Mouse (Mus musculus) embryonic facial prominence, embryonic 13.5 days (tissue): ENCODE measurements around the gene Morc3. TPM values are rescaled to one million over a fixed set of nuclear protein-coding genes. Genes with fewer than 3 reads are reported as not detected.
"Not testable (repeated sequence)": the region's sequence is repeated elsewhere in the genome, so short reads cannot be mapped to it uniquely, and the experiment has no call there.

Experiments
- ATAC-seq: fragments of 200-750 bp; cut with Nextera tagmentation; 2 replicates; pipeline ENCODE4 v1.8.0; 2017; ENCODE audit warnings: low read depth; ENCODE audit not compliant: insufficient number of reproducible peaks, insufficient read depth, low FRiP score, low TSS enrichment
- H3K27ac ChIP-seq: fragments of 300-500 bp; sonication (generic); 2 replicates; pipeline ENCODE4 v1.5.1; 2015; ENCODE audit warnings: moderate library complexity, mild to moderate bottlenecking, inconsistent platforms
- H3K27me3 ChIP-seq: fragments of 300-500 bp; sonication (generic); 2 replicates; pipeline ENCODE4 v1.6.1; 2015; ENCODE audit warnings: mild to moderate bottlenecking, inconsistent platforms
- H3K36me3 ChIP-seq: fragments of 300-500 bp; sonication (generic); 2 replicates; pipeline ENCODE4 v1.6.1; 2015; ENCODE audit warnings: mild to moderate bottlenecking, inconsistent platforms
- H3K4me1 ChIP-seq: fragments of 300-500 bp; sonication (generic); 2 replicates; pipeline ENCODE4 v1.6.1; 2015; ENCODE audit warnings: inconsistent platforms
- H3K4me2 ChIP-seq: fragments of 300-500 bp; sonication (generic); 2 replicates; pipeline ENCODE4 v1.6.1; 2015; ENCODE audit warnings: moderate library complexity, mild to moderate bottlenecking, inconsistent platforms
- H3K4me3 ChIP-seq: fragments of 300-500 bp; sonication (generic); 2 replicates; pipeline ENCODE4 v1.5.1; 2015; ENCODE audit warnings: mild to moderate bottlenecking, inconsistent platforms
- H3K9ac ChIP-seq: fragments of 300-500 bp; sonication (generic); 2 replicates; pipeline ENCODE4 v1.6.1; 2015; ENCODE audit warnings: mild to moderate bottlenecking, inconsistent platforms
- H3K9me3 ChIP-seq: fragments of 300-500 bp; sonication (generic); 2 replicates; pipeline ENCODE4 v1.6.1; 2016; ENCODE audit warnings: inconsistent platforms
- WGBS: fragments of 180-500 bp; shearing (Covaris S2); methylation state at CpG from one replicate; pipeline ENCODE4 v1.1.7; 2015; ENCODE audit warnings: mixed read lengths; 5-methylcytosine and 5-hydroxymethylcytosine counted together
- polyA plus RNA-seq: library from polyadenylated mRNA; unstranded; fragments of >200 nt; fragmentation: Nextera tagmentation; extraction: Ambion mirVana; gene quantifications from 2 replicates; pipeline ENCODE4 v1.2.1, GENCODE M21; 2015

The Morc3 gene
- polyA plus RNA-seq, 1 experiment from 2014 or later = 32.9 TPM

DNA sequence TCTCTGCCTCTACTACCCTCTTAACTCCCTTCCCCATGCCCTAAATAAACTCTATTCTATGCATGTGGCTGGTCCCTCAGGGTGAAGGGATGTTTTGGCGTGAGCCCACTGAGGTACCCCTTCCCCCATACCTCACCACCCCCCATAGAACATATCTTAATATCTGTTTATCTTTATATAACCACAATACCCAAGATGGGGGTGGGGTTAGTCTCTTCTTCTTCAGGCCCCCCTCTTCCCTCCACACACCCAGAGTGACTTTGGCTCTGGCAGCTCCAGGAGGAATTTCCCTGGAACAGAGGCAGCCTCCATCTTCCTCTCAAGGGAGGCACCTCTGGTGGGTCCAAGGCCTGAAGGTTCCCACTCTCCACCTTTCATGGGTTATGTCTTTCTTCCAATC lies 11.9 kb upstream of the Morc3 start:
- no peak overlapping the region for H3K9ac ChIP-seq
- H3K4me2 ChIP-seq = no peak overlapping the region
- no peaks in the 10 kb centered on the region for H3K36me3 ChIP-seq
- H3K27ac ChIP-seq = no peak overlapping the region
- no peak overlapping the region for H3K4me3 ChIP-seq
- WGBS = 71% methylated on average over 1 of the region's 1 CpGs
- H3K9me3 ChIP-seq = peaks cover 10% of the 10 kb centered on the region; the same call in 1 of the 2 replicates
- no peaks in the 10 kb centered on the region for H3K27me3 ChIP-seq
- ATAC-seq = no peak
- H3K4me1 ChIP-seq = peaks cover 7% of the 10 kb centered on the region

DNA sequence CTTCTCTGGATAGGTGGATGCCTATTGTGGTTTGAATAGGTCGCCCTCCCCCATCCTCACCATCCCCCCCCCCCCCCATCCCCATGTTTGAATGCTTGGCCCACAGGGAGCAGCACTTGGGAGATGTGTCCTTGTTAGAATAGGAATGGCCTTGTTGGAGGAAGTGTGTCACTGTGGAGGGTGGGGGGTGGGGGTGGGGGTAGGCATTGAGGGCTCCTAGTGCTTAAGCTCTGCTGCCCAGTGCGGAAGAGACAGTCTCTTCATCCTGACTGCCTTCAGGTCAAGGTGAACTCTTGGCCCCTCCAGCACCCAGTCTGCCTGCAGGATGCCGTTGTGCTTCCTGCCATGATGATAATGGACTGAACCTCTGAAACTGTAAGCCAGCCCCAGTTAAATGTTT lies 10.2 kb upstream of the Morc3 start:
- no peak for ATAC-seq
- H3K9me3 ChIP-seq = peaks cover 10% of the 10 kb centered on the region; the same call in 1 of the 2 replicates
- H3K4me3 ChIP-seq = no peak overlapping the region
- no peak overlapping the region for H3K27ac ChIP-seq
- 93% methylated on average over 3 of the region's 3 CpGs for WGBS
- H3K9ac ChIP-seq = no peak overlapping the region
- no peaks in the 10 kb centered on the region for H3K36me3 ChIP-seq
- no peak overlapping the region for H3K4me2 ChIP-seq
- H3K27me3 ChIP-seq = no peaks in the 10 kb centered on the region
- H3K4me1 ChIP-seq = no peaks in the 10 kb centered on the region

DNA sequence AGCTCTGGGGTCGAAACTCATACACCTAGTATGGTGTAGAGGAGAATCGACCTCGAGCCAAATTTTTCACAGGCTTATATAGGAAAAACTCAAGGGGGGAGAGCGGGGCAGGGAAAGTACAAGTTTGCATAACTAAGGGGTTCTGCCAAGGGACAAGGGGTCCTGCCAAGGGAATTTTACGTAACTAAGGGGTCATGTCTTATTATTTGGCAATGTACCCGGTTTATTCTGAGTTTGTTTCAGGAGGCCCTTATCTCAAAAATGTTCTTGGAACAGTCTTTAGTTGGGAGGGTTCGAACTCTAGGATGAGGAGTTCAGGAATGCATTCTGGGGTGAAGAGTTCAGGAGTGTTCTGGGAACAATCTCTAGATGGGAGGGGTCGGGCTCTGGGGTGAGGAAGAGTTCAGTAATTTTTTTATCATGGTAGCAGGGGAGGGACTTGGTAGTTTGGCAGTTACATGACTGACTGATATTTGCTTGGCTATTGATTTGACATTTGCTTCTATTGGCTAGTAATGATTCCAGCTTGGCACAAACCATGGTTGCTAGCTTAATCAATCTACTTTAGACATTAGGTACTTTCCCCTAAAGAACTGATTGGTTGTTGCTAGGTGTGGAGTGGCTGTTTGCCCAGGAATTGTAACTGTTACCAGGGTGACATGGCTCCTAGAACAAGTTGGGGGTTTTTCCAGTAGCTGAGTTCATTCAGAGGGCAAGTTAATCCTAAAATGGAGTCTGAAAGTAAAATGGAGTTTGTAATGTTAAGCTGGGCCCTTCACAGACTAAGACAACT lies 9.3 kb upstream of the Morc3 start:
- H3K36me3 ChIP-seq, ATAC-seq, H3K4me3 ChIP-seq, H3K27ac ChIP-seq, H3K9ac ChIP-seq, H3K4me2 ChIP-seq, H3K9me3 ChIP-seq, H3K4me1 ChIP-seq, H3K27me3 ChIP-seq: not testable (repeated sequence)
- WGBS = 84% methylated on average over 5 of the region's 8 CpGs

DNA sequence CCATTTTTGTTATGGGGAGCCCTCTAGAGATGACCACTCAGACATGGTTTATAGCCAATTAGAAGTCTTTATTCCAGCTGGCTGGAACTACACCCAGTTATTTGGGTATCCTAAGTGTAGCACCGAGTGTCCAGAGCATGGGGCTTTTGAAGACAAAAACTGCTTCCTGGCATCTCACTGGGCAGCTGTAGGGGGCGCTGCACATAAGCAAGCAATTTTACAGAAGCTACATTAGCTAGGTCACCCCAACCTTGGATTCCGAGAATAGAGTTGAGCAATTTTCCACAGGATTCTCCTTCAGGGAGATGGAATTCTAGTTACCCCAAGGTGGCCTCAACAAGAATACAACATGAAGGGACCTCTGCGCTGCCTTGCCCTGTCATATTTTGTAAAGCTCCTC lies 7.1 kb upstream of the Morc3 start:
- Histone ChIP-seq H3K27ac (no peak overlapping the region), H3K4me3 (no peak overlapping the region), H3K4me2 (no peak overlapping the region), H3K9me3 (peaks cover 14% of the 10 kb centered on the region; the same call in 1 of the 2 replicates), H3K27me3 (no peaks in the 10 kb centered on the region), H3K9ac (no peak overlapping the region), H3K36me3 (no peaks in the 10 kb centered on the region), H3K4me1 (no peaks in the 10 kb centered on the region)
- WGBS = 83% methylated on average over 4 of the region's 4 CpGs
- ATAC-seq = no peak

DNA sequence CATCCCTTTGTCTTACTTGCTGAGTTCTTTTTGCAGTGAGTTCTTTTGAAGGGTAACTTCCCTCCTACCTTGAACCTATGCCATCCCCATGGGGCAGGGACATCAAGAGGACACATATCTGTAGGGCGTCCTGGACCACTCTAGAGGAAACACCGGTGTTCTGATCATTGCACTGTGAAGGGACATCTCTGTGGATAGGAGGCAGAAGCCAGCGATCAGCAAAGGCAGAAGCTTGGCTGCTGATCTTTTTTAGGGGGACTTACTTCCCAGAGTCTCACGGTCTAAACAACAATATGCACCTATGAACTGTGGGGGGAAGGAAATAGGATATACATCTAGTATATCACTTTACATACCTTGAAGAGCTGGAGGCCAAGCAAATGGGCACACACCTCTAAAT lies 6.5 kb upstream of the Morc3 start:
- no peaks in the 10 kb centered on the region for H3K4me1 ChIP-seq
- H3K27me3 ChIP-seq = no peaks in the 10 kb centered on the region
- H3K4me3 ChIP-seq = no peak overlapping the region
- H3K9ac ChIP-seq = no peak overlapping the region
- peaks cover 14% of the 10 kb centered on the region; the same call in 1 of the 2 replicates for H3K9me3 ChIP-seq
- no peak for ATAC-seq
- WGBS = 92% methylated on average over 4 of the region's 4 CpGs
- H3K27ac ChIP-seq = no peak overlapping the region
- H3K36me3 ChIP-seq = no peaks in the 10 kb centered on the region
- H3K4me2 ChIP-seq = no peak overlapping the region

DNA sequence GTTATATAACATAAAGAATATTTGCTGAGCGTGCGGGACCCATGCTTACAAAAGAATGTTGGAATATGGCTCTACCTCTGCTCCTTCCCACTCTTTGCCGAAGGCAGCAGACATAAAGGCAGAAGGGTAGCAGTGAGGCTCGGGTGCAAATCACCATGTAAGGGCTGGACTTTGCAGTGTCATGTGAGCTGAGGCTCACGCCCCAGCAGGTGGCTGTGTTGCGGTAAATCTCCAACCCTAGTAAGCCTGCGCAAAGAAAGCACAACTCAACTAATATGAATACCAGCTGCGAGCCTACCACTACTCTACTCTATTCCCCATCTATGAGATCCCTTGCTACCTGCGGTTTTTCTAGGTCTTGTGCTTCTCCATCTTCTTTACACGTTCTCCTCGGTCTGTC lies 5.9 kb upstream of the Morc3 start:
- no peak for ATAC-seq
- Histone ChIP-seq H3K9me3 (peaks cover 14% of the 10 kb centered on the region; the same call in 1 of the 2 replicates), H3K4me3 (no peak overlapping the region), H3K9ac (no peak overlapping the region), H3K4me2 (no peak overlapping the region), H3K27ac (no peak overlapping the region), H3K36me3 (no peaks in the 10 kb centered on the region), H3K4me1 (no peaks in the 10 kb centered on the region), H3K27me3 (no peaks in the 10 kb centered on the region)
- 62% methylated on average over 11 of the region's 11 CpGs for WGBS

DNA sequence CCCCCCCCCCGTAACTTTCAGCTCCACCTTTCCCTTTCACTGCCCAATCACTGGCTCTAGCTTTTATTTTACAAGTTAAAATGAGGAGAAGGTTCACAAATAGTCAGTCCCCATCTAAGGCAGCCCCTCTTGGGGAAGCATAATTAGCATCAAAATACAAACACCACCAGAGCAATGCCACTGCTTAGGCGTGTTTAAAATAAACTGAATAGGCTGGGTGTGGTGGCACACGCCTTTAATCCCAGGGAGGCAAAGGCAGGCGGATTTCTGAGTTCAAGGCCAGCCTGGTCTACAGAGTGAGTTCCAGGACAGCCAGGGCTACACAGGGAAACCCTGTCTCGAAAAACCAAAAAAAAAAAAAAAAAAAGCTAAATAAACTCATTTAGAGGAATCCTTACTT lies 5.4 kb upstream of the Morc3 start:
- 46% methylated on average over 5 of the region's 5 CpGs for WGBS
- peaks cover 14% of the 10 kb centered on the region; the same call in 1 of the 2 replicates for H3K9me3 ChIP-seq
- not testable (repeated sequence) for H3K27ac ChIP-seq, H3K4me1 ChIP-seq, H3K27me3 ChIP-seq, ATAC-seq, H3K9ac ChIP-seq, H3K36me3 ChIP-seq, H3K4me2 ChIP-seq, H3K4me3 ChIP-seq

DNA sequence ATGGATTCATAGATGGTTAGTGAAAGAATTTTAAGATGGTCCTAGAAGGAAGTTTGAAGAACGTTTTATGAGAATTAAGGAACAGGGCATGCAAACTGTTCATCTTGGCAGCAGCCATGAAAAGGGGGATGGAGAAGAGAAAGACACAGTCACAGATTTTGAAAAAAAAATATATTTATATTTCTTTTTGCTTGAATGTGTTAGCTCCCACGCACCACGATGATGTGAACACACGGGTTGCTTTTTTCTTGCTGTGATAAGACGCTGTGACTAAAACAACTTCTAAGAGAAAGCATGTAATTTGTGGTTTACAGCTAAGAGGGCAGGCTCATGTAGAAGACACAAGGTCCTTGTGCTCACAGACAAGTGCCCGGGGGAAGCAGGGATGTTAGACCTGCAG lies 5.0 kb upstream of the Morc3 start:
- no peaks in the 10 kb centered on the region for H3K36me3 ChIP-seq
- H3K4me1 ChIP-seq = no peaks in the 10 kb centered on the region
- 77% methylated on average over 6 of the region's 6 CpGs for WGBS
- no peak overlapping the region for H3K4me2 ChIP-seq
- ATAC-seq = no peak
- no peaks in the 10 kb centered on the region for H3K27me3 ChIP-seq
- no peak overlapping the region for H3K9ac ChIP-seq
- no peak overlapping the region for H3K4me3 ChIP-seq
- peaks cover 13% of the 10 kb centered on the region; the same call in 1 of the 2 replicates for H3K9me3 ChIP-seq
- H3K27ac ChIP-seq = no peak overlapping the region

DNA sequence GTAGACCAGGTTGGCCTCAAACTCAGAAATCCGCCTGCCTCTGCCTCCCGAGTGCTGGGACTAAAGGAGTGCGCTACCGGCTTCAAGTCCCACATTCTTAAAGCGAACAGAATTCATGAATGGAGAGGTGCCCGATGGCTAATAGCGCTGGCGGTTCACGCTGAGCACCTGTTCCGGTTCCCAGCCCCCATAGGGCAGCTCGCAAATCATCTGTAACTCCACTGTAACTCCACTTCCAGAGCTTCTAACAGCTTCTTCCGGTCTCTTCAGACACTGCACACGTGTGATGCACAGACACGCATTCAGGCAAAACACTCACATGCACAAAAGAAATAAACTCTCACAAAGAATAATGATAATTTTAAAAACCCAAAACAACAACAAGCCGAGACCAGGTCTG lies 2.4 kb upstream of the Morc3 start:
- H3K27me3 ChIP-seq = no peaks in the 10 kb centered on the region
- peaks cover 4% of the 10 kb centered on the region; the same call in 1 of the 2 replicates for H3K9me3 ChIP-seq
- peaks cover 14% of the 10 kb centered on the region for H3K4me1 ChIP-seq
- H3K9ac ChIP-seq = no peak overlapping the region
- ATAC-seq = no peak
- no peak overlapping the region for H3K27ac ChIP-seq
- no peak overlapping the region for H3K4me2 ChIP-seq
- no peaks in the 10 kb centered on the region for H3K36me3 ChIP-seq
- H3K4me3 ChIP-seq = no peak overlapping the region
- 94% methylated on average over 15 of the region's 15 CpGs for WGBS

DNA sequence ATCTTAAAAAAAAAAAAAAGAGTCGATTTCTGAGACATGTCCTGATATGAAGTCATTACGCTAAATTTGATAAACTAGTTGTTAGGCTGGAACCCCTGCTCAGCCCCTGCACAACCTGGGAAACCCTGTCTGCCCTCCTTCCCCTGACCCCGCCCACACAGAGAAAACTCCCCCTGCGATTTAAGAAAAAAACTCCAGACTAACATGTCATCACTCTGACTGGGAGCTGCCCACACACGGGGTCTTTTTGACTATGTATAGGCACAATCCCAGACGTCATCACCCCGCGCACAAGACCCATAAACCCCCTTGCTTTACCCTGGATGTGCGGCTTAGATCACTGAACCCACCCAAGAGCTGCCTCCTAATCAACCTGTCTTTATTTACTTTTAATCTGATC lies 1.9 kb upstream of the Morc3 start:
- no peak overlapping the region for H3K4me3 ChIP-seq
- no peak for ATAC-seq
- peaks cover 4% of the 10 kb centered on the region; the same call in 1 of the 2 replicates for H3K9me3 ChIP-seq
- no peak overlapping the region for H3K27ac ChIP-seq
- H3K4me1 ChIP-seq = peaks cover 14% of the 10 kb centered on the region
- 83% methylated on average over 9 of the region's 9 CpGs for WGBS
- no peak overlapping the region for H3K4me2 ChIP-seq
- H3K36me3 ChIP-seq = no peaks in the 10 kb centered on the region
- no peak overlapping the region for H3K9ac ChIP-seq
- H3K27me3 ChIP-seq = no peaks in the 10 kb centered on the region

DNA sequence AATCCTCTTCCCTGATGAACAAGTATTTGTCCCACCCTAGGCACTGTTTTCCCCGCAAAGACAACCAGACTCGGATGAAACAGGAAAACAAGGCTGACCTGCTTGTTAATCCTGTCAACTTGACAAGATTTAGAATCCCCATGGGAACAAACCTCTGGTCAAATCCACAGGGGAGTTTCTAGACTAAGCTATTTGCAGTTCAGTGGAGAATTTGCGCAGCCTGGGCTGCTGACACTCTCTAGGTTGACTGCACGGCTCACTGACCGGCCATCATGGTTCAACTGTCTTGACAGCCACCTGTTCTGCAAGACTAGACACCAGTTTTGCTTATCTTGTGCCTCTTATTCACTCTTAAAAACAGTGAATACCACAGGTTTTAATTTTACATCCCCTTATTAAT lies 1.0 kb upstream of the Morc3 start:
- Histone ChIP-seq H3K4me3 (no peak overlapping the region), H3K4me1 (peaks cover 14% of the 10 kb centered on the region), H3K27ac (no peak overlapping the region), H3K36me3 (no peaks in the 10 kb centered on the region), H3K4me2 (no peak overlapping the region), H3K9ac (no peak overlapping the region), H3K9me3 (peaks cover 4% of the 10 kb centered on the region; the same call in 1 of the 2 replicates), H3K27me3 (no peaks in the 10 kb centered on the region)
- ATAC-seq = no peak
- WGBS = 72% methylated on average over 5 of the region's 5 CpGs
